Mouse (Mus musculus): Measurements from ENCODE around the gene Phldb1.

- TF ChIP-seq CTCF (IDR thresholded peaks at IDR 0.05; ENCODE audit: control insufficient read depth, insufficient read depth, low read length) (no peak), POLR2A (IDR thresholded peaks at IDR 0.05; ENCODE audit: borderline replicate concordance, control insufficient read depth, low read depth, low read length) (no peak)
These were observed 888 bp upstream of the Phldb1 start for GRCm38 (mm10) chr9:44735886-44736285.

All from bone marrow, adult 2 months (tissue).